Mouse (Mus musculus): ENCODE results near the gene Tbcc. TPM values are rescaled to one million over a fixed set of nuclear protein-coding genes. Genes with fewer than 3 reads are reported as not detected.

Tbcc gene
- total RNA-seq, 2 experiments from 2014 or later = 19.6 to 23.9 TPM

DNA sequence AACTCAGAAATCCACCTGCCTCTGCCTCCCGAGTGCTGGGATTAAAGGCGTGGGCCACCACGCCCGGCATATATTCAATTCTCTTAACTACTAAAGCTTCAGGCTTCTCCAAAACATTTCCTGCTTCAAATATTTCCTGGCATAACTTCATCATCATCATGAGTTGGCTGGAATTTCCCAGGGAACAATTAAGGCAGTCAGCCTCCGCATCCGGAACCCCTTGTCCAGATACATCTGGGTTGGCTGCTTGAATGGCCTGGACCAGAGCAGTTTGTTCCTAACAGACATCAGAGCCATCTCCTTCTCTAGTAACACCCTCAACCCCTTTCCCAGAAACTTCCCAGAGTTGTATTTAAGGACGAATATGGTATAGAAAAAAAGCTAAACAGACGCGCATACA, 4.9 kb downstream of the Tbcc start:
- DNase-seq (ENCODE audit: low spot score in 2 of 2) = no peak

DNA sequence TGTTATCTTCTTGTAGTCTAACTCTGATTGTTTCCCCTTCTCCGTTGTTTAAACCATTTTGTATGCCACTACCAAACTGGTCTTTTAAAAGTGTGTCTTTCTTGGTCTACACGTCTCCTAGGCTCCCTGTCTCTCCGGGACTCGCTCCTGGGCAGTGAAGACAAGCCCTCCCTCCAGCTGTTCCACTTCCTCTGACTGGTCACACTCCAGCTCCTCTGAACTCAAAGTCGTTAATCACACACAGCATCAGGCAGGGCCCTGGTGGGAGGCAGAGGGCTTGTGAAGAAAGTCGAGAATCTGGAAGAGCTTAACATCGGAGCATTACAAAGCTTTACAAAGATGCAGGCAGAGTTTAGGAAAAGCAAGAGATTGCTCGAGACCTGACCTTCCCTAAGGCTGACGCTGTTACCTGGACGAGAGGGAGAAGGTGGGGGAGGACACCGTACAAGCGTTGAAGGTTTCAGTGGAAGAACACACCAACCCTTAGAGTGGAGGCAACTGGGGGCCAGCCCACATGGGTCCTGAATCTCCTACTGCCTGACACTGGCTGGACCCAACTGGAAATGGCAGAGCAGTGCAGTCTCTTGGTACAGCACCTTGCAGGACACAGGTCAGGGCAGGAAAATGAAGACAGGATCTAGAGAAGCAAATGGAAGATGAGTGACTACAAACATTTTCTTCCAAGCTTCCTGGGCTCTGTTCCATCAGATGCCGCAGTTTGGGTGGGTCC, 6.9 kb downstream of the Tbcc start:
- DNase-seq (ENCODE audit: low spot score in 2 of 2) = no peak

DNA sequence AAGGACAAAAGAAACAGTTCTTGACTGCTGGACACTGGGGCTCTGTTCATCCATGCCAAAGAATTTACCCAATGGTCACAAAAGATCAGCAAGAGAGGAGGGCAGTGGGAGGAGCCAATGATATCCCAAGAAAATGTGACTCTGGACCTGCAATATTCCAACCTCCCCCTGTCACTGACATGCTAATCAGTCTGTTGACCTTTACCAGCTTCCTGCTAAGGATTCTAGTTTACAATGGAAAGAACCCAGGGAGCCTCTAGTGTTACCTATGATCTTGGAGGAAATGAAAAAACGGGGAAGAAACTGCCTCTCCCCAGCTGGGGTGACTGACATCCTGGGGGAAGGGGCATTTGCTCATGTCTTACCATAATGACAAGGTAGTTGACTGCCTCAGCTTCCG, 10.5 kb downstream of the Tbcc start:
- DNase-seq (ENCODE audit: low spot score in 2 of 2) = no peak

DNA sequence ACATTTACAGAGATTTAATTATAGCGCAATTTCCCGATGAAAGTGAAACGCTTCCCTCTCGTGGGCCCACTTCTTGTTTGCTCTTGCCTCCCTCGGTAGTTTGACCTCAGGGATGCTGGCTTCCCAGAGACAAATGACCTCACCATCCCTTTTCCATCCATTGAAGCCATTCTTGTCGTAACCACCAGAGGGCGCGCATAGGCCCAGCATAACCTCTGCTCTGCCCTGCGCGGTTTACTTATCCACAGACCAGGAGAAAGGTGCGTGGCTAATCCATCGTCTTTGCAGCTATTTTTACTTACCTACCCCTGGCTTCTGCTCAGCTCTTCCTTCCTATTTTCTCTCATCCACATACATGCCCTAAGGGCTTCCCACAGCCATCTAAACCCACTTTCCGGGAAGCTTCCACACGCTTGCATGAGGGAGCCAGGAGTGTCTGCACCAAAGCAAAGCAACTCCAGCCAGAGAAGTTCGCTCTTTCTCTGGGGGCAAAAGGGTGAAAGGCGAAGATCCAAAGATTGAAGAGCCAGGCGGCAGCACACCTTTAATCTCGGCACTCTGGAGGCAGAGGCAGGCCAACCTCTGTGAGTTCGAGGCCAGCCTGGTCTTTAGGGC, 13.5 kb downstream of the Tbcc start:
- DNase-seq (ENCODE audit: low spot score in 2 of 2) = peak; percentile 77 to 80

DNA sequence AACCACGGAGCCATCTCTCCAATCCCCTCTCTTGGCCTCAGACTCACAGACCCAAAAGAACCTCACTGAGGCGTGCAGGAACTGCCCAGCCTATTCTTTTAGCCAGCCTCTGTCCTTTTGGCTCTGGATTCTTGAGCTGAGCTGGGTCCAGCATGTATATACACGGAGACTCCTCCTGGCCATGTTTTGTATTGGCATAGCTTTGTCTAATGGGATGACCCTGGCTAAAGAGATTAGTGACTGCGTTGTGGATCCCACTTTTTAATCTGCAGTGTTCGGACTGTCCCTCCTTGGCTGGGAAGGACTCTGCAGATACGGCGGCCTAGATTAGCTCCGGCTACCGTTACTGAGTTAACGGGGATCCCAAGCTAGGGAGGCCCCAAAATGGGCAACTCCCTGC, 19.7 kb downstream of the Tbcc start, which contains the start of gene Prph2:
Prph2 (plus strand) TSS at position 274 of the 400 bp plus-strand sequence.
- no peak for DNase-seq (ENCODE audit: low spot score in 2 of 2)

DNA sequence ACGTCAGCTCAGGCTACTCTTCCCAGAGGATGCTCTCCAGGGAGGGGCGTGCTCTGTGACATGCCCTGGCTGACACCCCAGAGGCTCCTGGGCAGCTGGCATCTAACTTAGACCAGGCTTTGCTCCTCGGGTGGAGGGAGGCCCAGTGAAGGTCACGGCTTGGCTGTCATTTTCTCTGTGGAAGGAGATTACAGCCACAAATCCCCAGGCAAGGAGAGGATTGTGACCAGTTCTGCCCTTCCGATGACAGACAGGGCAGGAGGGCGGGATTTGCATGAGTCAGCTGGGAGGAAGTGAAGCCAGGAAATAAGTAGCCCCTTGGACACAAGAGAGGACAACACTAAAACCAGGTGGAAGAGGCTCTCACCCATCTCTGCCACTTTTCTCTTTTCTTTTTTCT, 21.8 kb downstream of the Tbcc start:
- DNase-seq (ENCODE audit: low spot score in 2 of 2) = no peak

DNA sequence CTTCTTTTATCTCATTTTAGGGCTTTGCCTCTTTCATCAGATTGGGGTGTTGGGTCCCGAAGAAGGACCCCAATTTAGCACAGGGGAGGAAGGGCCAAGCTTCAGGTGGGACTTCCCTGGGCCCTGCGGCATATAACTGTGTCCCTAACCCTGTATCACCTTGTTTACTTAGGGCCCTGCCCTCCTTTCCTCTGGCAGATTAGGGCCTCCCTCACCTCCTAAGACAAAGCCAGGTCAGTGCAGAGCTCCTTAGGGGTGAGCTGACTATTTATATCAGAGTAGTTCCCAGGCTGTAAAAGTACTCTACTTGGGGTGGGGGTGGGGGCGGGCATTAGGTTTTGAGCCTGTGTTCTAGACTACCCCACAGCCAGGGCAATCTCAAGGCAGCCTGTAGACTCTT, 24.6 kb downstream of the Tbcc start:
- DNase-seq (ENCODE audit: low spot score in 2 of 2) = no peak

DNA sequence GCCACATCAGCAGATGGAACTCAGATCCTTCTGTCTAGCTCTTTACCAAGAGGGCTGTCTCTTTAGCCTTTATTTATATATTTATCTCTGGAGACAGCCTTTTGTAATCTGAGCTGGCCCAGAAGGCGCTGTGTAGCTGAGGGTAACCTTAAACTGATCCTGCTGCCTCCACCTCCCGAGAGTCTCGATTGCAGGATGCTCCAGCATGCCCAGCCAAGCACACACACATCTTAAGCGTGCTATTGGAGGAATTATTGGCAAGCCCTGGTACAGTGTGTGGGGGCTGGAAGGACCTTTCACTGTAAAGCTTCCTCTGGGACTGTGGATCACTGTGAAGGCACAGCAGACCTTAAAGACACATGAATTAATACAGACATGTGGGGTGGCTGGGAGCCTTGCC, 28.5 kb downstream of the Tbcc start:
- DNase-seq (ENCODE audit: low spot score in 2 of 2) = no peak

DNA sequence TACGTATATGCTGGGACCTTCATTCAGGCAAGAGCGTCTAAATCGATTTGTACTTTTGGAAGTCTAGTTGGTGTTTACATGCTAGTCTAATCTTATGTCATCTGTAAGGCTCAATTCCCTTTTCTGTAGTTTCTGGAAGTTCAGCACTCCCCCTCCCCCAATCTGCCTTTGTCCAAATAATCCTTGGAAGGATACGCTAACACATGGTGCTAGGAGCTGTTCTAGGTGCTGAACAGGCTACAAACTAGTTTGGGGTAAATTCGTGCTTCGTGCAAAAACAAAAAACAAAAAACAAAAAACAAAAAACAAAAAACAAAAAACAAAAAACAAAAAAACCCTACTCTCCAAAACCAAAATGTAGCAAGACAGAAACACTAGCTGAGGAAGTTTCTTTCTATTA, 30.4 kb downstream of the Tbcc start:
- no peak for DNase-seq (ENCODE audit: low spot score in 2 of 2)

DNA sequence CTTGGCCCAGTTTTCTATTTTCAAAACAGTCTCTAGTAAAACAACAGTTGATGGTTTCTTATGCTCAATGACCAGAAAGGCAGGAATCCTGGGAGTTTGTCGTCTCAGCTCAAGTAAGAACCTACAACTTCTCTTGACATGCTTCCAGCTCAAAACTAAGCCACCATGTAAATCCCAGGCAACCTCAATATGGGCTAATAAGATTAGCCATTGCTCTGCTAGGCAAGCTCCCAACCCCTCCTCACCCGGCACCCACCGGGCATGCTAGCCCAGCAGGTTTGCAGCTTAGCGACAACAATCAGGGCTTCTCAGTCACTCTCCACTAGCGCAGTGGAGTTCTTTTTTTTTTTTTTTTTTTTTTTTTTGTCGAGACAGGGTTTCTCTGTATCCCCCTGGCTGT, 35.7 kb downstream of the Tbcc start:
- DNase-seq (ENCODE audit: low spot score in 2 of 2) = no peak

DNA sequence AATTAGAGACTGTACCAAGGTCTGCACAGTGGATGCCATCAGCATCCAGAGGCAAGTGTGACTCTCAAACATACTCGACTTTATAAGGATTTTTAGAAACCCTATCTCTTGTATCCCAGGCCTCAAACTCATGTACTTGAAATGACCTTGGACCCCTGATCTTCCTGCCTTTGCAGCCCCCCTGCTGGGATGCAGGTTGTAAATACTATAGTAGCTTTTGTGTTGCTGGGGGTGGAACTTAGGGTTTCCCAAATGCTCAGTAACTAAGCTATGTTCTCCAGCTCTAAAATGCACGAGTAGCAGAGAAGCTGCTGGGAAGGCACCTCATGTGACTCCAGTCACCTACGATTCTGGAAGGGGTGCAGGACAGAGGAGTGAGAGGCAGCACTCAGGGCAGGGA, 36.5 kb downstream of the Tbcc start:
- no peak for DNase-seq (ENCODE audit: low spot score in 2 of 2)

DNA sequence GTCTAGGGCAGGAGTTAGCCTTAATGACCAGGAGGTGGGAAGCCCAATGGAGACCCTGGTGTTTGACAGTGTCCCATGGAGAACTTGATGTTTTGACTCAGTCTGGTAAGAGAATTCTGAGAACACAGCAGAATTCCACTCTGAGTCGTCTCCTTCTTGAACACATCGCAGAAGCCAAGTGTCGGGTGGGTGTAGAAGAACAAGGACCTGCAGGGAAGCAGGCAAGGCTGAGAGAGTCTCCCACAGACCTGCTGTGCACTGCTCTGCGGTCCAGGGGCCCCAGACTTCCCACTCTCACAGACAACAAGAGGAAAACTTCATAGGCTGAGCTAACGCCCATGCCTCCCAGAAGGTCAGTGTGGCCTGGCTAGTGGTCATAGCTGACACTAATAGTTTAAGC, 37.3 kb downstream of the Tbcc start:
- no peak for DNase-seq (ENCODE audit: low spot score in 2 of 2)

DNA sequence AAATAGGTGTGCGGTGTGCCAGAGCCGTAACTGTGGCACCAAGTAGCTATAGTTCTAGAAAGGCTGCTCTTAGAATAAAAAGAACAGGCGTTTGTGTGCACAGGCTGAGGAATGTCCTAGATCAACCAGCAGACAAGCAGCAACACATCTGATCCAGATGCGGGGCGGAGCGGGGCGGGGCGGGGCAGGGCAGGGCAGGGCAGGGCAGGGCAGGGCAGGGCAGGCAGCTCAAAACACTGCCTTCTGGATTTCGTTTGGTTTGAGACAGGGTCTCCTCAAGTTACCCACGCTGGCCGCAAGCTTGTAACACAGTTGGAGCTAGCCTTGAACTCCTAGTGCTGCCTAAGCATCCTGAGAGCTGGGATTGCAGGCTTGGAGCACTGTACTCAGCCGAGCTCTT, 38.8 kb downstream of the Tbcc start:
- DNase-seq (ENCODE audit: low spot score in 2 of 2) = no peak

DNA sequence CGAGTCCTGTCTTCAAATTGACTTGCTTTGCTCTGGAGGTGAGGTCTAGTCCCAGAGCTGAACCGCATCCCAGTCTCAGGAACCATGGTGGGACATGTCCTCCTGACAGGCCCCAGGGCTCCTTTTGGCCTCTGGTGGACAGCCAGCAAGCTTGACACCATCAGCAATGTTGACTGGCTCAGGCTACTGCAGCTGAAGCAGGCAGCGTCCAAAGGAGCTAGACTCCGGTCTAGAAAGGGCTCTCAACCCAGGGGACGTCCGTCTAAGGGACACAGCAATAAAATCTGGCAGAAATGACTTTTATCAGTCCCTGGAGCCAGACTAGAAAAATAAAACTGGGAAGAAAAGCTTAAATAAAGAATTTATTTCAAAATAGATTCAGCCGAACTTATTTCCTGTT, 39.4 kb downstream of the Tbcc start:
- DNase-seq (ENCODE audit: low spot score in 2 of 2) = no peak

DNA sequence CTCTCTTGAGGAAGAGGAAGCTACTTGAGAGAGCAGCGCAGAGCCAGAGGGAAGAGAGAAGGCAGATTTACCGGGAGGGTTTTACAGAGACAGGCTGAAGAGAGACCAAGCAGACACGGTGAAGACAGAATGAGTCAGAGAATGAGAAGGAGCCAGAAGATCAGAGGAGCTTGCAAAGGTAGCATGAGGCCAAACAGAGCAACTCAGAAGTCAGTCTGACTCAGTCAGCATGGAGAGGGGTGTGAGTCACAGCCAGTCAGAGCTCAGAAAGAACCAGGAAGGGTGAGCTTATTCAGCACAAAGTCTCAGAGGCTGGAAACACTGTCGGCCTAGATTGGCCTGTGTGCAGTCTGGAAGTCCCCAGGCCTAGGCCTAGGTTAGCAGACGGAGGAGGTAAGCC, 42.5 kb downstream of the Tbcc start:
- DNase-seq (ENCODE audit: low spot score in 2 of 2) = peak in 1 of 2 experiments; percentile 18

DNA sequence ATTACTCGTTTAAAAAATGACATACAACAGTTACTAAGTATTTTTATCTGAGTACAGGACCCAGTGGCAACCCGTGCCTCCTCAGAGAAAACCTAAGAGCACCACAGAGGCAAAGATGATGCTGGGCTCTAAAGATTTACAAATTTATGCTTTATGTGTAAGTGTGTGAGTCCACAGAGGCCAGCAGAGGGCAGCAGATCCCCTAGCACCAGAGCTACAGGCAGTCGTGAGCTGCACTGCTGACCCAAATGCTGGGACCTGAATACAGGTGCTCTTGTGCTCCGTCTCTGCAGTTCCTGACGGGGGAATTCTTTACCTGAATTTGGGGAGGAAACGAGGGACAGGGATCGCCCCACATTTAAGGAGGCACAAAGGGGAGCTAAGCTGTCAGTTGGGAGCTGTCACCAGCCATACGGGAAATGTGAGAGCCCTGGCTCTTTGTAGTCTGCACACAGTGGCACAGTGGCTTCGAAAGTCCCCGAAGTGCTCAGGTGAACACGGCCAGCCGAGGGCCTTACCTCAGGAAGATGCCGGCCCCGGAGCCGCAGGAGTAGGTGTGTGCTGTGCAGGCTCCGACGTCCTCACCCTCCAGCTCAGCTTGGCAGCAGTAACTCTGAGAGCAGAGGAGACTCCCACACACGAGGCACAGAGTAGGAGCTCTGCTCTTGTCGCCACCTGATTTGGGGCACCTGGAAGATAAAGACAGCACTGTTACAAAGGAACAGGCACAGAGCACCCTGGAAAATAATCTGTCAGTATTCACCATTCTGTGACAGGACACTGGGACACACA, 43.3 kb downstream of the Tbcc start:
- peak; percentile 31 to 56 for DNase-seq (ENCODE audit: low spot score in 2 of 2)

DNA sequence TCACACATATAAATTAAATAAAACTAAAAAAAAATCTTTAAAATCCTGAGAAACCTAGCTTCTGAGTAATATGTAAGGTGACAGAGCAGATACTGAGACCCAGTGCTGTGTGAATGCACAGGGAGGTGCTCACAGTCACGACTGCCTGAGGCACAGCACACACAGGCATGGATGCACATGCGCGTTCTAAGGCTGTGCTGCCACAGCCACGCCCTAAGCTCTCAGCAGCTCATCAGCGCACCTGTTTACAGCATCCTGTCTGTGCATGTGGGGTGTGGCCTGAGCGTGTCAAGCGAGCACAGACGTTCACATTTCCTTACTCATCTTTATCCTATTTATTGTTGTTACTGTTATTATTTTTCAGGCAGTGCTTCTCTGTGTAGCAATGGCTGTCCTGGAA, 50.0 kb downstream of the Tbcc start:
- DNase-seq (ENCODE audit: low spot score in 2 of 2) = no peak

Other genes starting within 250 kb of the Tbcc start
- gene Klc4, start 244.7 kb upstream of the Tbcc start, total RNA-seq (2021) = 10 to 100 TPM; 35.8 to 47.6 TPM
- 10 to 100 TPM; 97.8 to 99.8 TPM for gene Mrpl2, start 244.5 kb upstream of the Tbcc start, total RNA-seq (2021)
- 10 to 100 TPM; 32.1 to 36.3 TPM for gene Cul7, start 240.3 kb upstream of the Tbcc start, total RNA-seq (2021)
- 10 to 100 TPM; 25.9 to 29.8 TPM for gene Rrp36, start 216.3 kb upstream of the Tbcc start, total RNA-seq (2021)
- 100 to 1,000 TPM; 100 to 107 TPM for gene Mea1, start 211.9 kb upstream of the Tbcc start, total RNA-seq (2021)
- gene Klhdc3, start 209.8 kb upstream of the Tbcc start, total RNA-seq (2021) = 10 to 100 TPM; 47.6 to 69.9 TPM
- gene Ppp2r5d, start 185.6 kb upstream of the Tbcc start, total RNA-seq (2021) = 10 to 100 TPM; 40.2 to 46.5 TPM
- gene Pex6, start 179.2 kb upstream of the Tbcc start, total RNA-seq (2021) = 10 to 100 TPM; 64.1 to 70.7 TPM
- 1 to 10 TPM; 1.2 to 2.0 TPM for gene Gnmt, start 161.5 kb upstream of the Tbcc start, total RNA-seq (2021)
- gene Cnpy3, start 138.5 kb upstream of the Tbcc start, total RNA-seq (2021) = 10 to 100 TPM; 44.8 to 55.9 TPM
- not detected for gene Ptcra, start 127.0 kb upstream of the Tbcc start, total RNA-seq (2021)
- gene 2310039H08Rik, start 118.0 kb upstream of the Tbcc start, total RNA-seq (2021) = 10 to 100 TPM; 39.6 to 63.0 TPM
- 100 to 1,000 TPM in 1 of 2 experiments, 10 to 100 TPM in 1; 93.5 to 103 TPM for gene Rpl7l1, start 108.0 kb upstream of the Tbcc start, total RNA-seq (2021)
- gene Bicral, start 32.2 kb upstream of the Tbcc start, total RNA-seq (2021) = 10 to 100 TPM; 16.7 to 18.2 TPM
- not detected for gene Prph2, start 19.8 kb downstream of the Tbcc start, total RNA-seq (2021)
- gene Ubr2, start 119.9 kb downstream of the Tbcc start, total RNA-seq (2021) = 10 to 100 TPM; 62.1 to 87.8 TPM